Mouse (Mus musculus): Measurements from ENCODE around the gene Ndufaf8.

Gene Ndufaf8

GRCm38 (mm10) chr11:120136195-120136594 lies 37.5 kb downstream of the Ndufaf8 start:
- DNase-seq (ENCODE audit: low spot score) = no peak

DNA sequence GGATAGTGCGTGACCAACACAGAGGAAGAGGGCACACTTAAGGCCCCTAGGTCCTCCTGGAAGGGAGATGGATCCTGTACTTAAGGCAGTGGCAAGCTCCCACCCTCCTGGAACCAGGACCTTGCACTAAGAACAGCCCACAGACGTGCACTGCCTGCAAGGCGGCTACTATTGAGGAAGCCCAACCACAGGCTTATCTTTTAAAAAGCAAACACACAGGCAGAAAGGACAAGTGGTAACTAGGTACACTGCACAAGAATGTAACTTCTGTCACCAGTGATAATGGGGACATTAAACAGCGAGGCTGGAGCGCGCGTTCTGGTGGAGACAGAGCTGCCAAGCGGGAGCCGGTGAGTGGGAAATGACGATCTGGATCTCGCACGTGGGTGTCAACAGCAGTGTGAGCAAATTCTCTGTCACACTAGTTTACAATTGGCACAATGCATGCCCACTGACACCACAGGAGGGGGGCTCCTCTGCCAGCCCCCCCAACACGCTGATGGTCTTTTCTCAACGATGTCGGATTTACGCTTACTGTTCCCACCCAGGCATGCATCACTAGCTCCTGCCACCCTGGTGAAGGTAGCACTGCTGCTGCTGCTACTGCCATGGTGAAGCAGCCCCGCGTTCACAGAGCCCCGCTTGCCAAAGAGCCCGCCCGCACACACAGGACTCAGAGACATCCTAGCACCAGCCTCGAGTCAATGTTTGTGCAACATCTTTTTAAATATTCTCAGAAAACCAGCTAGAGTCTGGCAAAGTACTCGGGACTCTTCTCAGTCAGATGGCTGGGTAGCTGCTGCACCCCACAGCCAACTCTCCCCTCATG lies 38.3 kb downstream of the Ndufaf8 start:
- no peak for DNase-seq (ENCODE audit: low spot score)

DNA sequence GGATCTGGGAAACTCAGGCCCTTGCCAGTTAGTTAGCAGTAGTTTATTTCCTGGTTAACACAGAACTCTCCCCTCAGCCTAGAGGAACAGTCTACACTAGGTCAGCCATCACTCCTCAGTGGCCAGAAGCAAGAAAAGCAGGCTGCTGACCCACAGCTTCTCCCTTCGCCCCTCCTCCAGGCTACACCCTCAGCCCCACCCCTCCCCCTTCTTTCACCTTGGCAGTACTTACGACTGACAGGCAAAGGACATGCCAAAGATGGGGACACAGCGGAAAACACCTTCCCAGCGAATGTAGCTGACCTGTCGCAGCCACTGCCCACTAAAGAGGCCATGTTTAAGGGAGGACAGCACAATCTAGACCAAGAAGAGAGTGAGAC lies 38.9 kb downstream of the Ndufaf8 start:
- no peak for DNase-seq (ENCODE audit: low spot score)

DNA sequence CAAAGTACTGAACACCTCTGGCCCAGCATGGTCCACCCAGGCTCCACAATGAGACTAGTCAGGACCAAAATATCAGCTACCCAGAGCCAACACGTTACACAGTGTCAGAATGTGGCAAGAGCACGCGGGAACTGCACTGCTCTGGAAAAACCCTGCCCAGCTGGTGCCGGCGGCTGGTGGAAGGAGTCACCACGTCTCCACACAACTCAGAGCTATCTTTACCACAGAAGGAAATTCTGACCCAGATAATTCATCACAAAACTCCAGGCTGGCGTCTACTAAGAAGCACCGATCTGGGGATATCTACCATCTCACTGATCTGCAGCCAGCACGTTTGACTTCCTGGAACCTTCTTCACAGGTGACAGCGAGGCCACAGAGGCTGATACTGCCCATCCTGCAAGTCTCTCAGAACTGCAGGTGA lies 40.6 kb downstream of the Ndufaf8 start:
- no peak for DNase-seq (ENCODE audit: low spot score)

- no peak for DNase-seq (ENCODE audit: low spot score)
Measured at GRCm38 (mm10) chr11:120140255-120140654, 41.5 kb downstream of the Ndufaf8 start.

- peak; percentile 48 for DNase-seq (ENCODE audit: low spot score)
Measured at GRCm38 (mm10) chr11:120142601-120143051, 43.9 kb downstream of the Ndufaf8 start.

DNA sequence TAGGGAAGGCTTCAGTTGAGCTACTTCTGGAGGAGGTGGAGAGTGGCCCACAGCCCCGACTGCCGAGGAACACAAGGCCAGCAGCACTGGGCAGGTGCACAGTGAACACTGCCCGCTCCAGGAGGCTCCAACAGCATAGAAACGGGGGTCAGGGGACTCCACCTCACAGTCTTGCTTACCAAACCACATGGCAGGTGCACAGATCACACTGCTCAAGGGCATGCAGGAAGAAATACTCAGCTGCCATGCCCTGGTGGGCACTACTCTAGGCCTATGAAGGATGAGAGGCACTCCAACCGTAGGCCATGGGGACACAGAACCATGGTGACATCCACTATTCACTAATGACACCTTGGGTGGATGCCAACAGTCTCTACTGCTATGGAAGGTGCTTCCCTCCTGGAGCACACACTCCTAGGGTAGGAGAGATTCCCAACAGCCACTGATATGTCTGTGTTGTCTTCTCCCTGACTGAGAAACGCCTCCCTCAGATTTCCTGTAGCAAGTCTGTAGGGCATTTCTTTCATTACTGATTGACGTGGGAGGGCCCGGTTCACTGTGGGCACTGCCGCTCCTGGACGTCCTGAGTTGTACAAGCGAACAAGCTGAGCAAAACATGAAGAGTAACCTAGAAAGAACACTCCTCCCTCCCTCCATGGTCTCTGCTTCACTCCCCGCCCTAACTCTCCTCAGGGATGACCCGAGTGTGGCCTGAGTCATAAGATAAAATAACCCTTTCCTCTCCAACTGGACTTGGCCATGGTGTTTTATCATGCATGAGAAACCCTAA lies 45.2 kb downstream of the Ndufaf8 start:
- DNase-seq (ENCODE audit: low spot score) = no peak

DNA sequence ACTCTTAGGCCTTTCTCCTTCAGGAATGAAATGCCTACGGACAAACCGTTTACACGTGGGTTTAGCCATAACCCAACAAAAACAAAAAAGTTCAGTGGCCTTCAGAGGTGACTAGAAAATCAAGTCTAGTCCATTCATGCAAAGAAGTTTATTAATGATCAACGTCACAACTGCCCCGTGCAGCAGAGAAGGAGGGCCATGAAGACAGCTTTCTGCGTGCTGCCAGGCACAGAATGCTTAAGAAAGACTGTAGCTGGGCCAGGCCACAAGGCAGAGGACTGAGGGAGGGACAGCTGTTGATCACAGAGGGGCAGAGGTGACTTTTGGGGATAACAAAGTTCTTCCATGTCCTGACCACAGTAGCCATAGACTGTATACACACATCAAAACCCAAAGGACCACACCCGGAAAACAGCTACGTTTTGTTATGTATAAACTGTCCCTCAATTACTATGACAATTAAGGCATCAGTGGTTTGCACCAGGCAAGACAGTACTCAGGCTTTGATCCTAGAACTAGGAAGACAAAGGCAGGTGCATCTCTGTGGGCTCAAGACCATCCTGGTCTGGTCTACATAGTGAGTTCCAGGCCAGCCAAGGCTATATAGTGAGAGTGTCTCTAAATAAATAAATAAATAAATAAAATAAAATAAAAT lies 49.6 kb downstream of the Ndufaf8 start:
- no peak for DNase-seq (ENCODE audit: low spot score)

DNA sequence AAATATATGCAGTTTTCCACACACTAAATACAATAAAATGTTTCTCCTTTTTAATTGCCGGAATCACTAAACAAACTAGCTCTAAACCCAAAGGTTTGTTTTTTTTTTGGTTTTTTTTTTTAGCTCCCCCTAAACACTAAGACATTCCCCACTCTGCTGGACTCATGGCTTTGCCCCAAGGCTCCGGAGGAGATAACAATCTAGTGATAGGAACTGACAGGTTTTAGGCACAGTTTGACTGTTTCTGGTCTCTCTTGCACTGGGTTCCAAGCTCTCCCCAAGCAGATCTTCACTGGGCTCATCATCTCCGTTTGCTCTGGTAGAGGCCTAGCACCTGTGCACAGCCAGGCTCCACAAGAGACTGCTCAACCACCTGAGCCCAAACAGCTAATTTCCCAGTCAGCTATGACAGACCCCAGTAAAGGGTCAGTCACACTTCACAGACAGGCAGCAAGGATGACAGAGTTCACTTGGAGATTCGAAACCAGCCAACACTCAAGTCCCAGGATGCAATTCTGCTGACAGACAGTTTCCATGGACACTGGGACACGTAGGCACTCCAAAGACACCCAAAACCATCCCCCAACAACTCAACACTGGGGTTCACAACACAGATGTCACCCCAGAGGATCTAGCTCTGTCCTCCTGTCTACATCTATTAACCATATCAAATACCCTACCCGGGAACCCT lies 50.9 kb downstream of the Ndufaf8 start:
- DNase-seq (ENCODE audit: low spot score) = no peak
